Mouse (Mus musculus) embryonic facial prominence, embryonic 11.5 days (tissue): ENCODE data around the gene Olfr826. TPM values are rescaled to one million over a fixed set of nuclear protein-coding genes. Genes with fewer than 3 reads are reported as not detected.
A peak's percentile ranks its signal among the peaks of the same experiment; 100 is the strongest.

Experiments used
- ATAC-seq: fragments of 200-750 bp; cut with Nextera tagmentation; replicated peaks from 2 replicates; pipeline ENCODE4 v1.8.0; 2017; ENCODE audit warnings: low read depth; ENCODE audit not compliant: insufficient number of reproducible peaks, low FRiP score, low TSS enrichment
- DNase-seq: peaks from one replicate; pipeline ENCODE4 v3.0.0-alpha.2; 2015; ENCODE audit warnings: low spot score
- H3K27ac ChIP-seq: fragments of 300-500 bp; sonication (generic); replicated peaks from 2 replicates; pipeline ENCODE4 v1.5.1; 2014; ENCODE audit warnings: mild to moderate bottlenecking, low read depth, low read length, control low read depth
- H3K27me3 ChIP-seq: fragments of 300-500 bp; sonication (generic); 2 replicates; pipeline ENCODE4 v1.6.1; 2014; ENCODE audit warnings: mild to moderate bottlenecking, low read length, moderate library complexity, mixed read lengths; ENCODE audit not compliant: control insufficient read depth, insufficient read depth
- H3K36me3 ChIP-seq: fragments of 300-500 bp; sonication (generic); replicated peaks from 2 replicates; pipeline ENCODE4 v1.6.1; 2014; ENCODE audit warnings: low read depth, mild to moderate bottlenecking, low read length, moderate library complexity, mixed read lengths; ENCODE audit not compliant: control insufficient read depth, insufficient read depth
- H3K4me1 ChIP-seq: fragments of 300-500 bp; sonication (generic); 2 replicates; pipeline ENCODE4 v1.6.1; 2014; ENCODE audit warnings: low read length, mixed read lengths; ENCODE audit not compliant: control insufficient read depth, insufficient read depth
- H3K4me2 ChIP-seq: fragments of 300-500 bp; sonication (generic); 2 replicates; pipeline ENCODE4 v1.6.1; 2014; ENCODE audit warnings: low read depth, mild to moderate bottlenecking, control low read depth, low read length, moderate library complexity
- H3K4me3 ChIP-seq: fragments of 300-500 bp; sonication (generic); 2 replicates; pipeline ENCODE4 v1.5.1; 2014; ENCODE audit warnings: low read depth, low read length, control low read depth
- H3K9ac ChIP-seq: fragments of 300-500 bp; sonication (generic); replicated peaks from 2 replicates; pipeline ENCODE4 v1.6.1; 2014; ENCODE audit warnings: mild to moderate bottlenecking, control low read depth, low read length
- H3K9me3 ChIP-seq: fragments of 300-500 bp; sonication (generic); replicated peaks from 2 replicates; pipeline ENCODE4 v1.6.1; 2016; ENCODE audit warnings: mild to moderate bottlenecking, low read length, inconsistent platforms, mixed read lengths; ENCODE audit not compliant: control insufficient read depth
- WGBS: fragments of 180-500 bp; shearing (Covaris S2); extraction: QIAGEN DNeasy Blood & Tissue Kit; methylation state at CpG from one replicate; pipeline ENCODE4 v1.1.7; 2014; 5-methylcytosine and 5-hydroxymethylcytosine counted together
- polyA plus RNA-seq: library from polyadenylated mRNA; unstranded; fragments of >200 nt; fragmentation: Nextera tagmentation; extraction: Ambion mirVana; gene quantifications from 2 replicates; pipeline ENCODE4 v1.2.1, GENCODE M21; 2014

Olfr826 gene
- not detected in 2 replicates for polyA plus RNA-seq

DNA sequence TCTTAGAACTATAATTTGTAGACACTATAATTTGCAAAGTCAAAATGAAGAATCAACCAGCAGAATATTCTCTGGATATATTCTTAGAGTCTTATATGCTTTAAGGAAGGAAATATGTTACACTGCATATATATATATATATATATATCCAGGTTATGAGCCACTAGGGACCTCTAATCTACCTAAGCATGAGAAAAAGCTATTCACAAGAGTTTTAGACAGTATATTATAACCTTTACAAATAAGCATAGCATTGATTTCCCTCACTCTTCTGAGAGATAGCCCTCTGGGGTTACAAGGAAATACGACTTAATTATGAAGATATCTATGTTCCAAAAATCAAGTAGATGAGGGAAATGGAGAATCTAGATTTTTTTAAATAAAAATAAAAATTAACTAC, at the start of gene Olfr826:
TSS of gene Olfr826 (minus strand) at position 101 of the 400 bp plus-strand sequence.
- DNase-seq (no peak), ATAC-seq (no peak)
- 82% methylated on average over 1 of the region's 1 CpGs for WGBS
- no peak within 1 kb of the TSS for H3K27ac ChIP-seq
- H3K27me3 ChIP-seq: no peaks in the 10 kb centered on the region
- H3K4me3 ChIP-seq: no peak within 1 kb of the TSS
- H3K4me2 ChIP-seq: no peak within 1 kb of the TSS
- no peaks in the 10 kb centered on the region for H3K9me3 ChIP-seq
- no peak within 1 kb of the TSS for H3K9ac ChIP-seq
- no peaks in the 10 kb centered on the region for H3K36me3 ChIP-seq
- no peaks in the 10 kb centered on the region for H3K4me1 ChIP-seq

DNA sequence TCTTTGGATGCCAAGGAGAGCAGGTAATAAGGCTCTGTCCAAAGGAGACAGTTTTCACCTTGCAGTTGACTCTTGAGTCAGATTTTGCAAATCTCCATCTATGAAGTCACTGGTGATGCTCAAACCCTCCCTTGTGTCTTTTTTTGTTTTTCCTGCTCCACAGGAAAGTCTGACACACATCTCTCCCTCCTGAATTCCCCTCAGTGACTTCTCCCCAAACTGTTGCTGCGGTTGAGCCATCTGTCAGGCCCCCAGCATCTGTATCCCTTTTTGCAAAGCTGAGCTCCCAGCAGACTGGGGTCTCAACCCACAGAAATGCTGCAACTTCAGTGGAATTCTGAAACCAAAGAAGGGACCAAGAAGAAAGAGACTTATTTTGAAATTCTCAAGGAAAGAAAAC, 48.1 kb upstream of the Olfr826 start:
- H3K27ac ChIP-seq: no peak overlapping the region
- no peaks in the 10 kb centered on the region for H3K27me3 ChIP-seq
- no peak for ATAC-seq
- H3K4me2 ChIP-seq: no peak overlapping the region
- H3K9me3 ChIP-seq: no peaks in the 10 kb centered on the region
- no peak overlapping the region for H3K4me3 ChIP-seq
- 74% methylated on average over 1 of the region's 1 CpGs for WGBS
- no peaks in the 10 kb centered on the region for H3K36me3 ChIP-seq
- H3K4me1 ChIP-seq: no peaks in the 10 kb centered on the region
- H3K9ac ChIP-seq: no peak overlapping the region
- DNase-seq: no peak

DNA sequence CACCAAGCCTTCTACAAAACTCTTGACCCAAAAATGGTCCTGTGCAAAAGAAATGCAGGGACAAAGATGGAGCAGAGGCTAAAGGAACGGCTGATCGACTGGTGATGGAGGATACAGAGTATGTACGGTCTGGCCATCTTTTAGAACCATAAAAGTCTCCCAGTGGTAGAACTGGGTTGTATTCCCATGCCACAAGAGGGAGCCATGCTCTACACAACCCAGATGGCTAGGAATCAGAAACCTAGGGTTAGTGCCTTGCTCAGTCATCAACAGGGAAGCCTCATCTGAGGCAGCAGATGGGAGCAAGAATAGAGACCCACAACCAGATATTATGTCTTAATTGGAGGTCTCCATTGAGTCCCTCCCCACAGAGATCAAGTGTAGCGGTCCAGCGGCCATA, 45.6 kb upstream of the Olfr826 start:
- H3K27ac ChIP-seq: no peak overlapping the region
- H3K4me1 ChIP-seq: no peaks in the 10 kb centered on the region
- ATAC-seq: no peak
- H3K9ac ChIP-seq: no peak overlapping the region
- H3K36me3 ChIP-seq: no peaks in the 10 kb centered on the region
- 88% methylated on average over 5 of the region's 5 CpGs for WGBS
- no peak for DNase-seq
- no peak overlapping the region for H3K4me2 ChIP-seq
- H3K27me3 ChIP-seq: no peaks in the 10 kb centered on the region
- no peak overlapping the region for H3K4me3 ChIP-seq
- H3K9me3 ChIP-seq: no peaks in the 10 kb centered on the region

DNA sequence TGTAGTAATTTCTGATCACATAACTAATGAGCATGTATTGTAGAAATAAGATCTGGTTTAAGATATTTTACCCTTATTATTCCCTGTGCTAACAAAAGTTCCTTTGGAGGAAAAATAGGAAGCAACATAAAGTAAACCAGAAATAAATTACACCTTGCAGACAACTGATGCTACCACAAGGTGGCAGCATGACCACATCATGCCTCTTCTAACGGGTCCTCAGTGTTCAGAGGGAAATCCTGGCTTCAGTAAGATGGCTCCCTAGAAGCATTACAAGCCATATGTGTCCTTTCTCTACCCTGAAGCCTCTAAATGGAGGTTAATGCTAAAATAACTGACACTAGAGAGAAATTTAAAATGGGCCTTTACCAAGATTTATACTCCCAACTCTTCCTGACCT, 44.3 kb upstream of the Olfr826 start:
- no peaks in the 10 kb centered on the region for H3K36me3 ChIP-seq
- peak; percentile 82; the same call in 1 of the 2 replicates for ATAC-seq
- H3K9ac ChIP-seq: no peak overlapping the region
- no peaks in the 10 kb centered on the region for H3K27me3 ChIP-seq
- no peak overlapping the region for H3K27ac ChIP-seq
- no peaks in the 10 kb centered on the region for H3K4me1 ChIP-seq
- peak; percentile 71 for DNase-seq
- no peaks in the 10 kb centered on the region for H3K9me3 ChIP-seq
- no peak overlapping the region for H3K4me2 ChIP-seq
- H3K4me3 ChIP-seq: no peak overlapping the region
- 0% methylated on average over 1 of the region's 1 CpGs for WGBS

DNA sequence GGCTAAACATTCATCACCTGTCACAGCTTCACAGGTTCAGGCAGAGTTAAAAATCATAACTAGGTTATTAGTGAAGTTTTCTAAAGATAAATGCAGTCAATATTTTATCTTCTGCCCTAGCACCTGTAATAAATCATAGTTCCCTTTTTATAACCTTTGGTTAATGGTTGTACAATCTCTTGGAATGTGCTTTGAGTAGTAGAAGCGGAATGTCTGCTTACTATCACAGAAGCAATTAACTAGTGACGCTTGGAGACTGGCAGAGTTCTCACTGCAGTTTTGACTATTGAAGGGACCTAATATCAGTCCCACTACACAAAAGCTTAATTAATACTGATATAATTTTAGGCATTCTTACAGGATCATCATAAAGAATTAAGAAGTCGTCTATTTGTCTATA, 41.0 kb upstream of the Olfr826 start:
- no peak overlapping the region for H3K27ac ChIP-seq
- DNase-seq: no peak
- no peak for ATAC-seq
- WGBS: 81% methylated on average over 3 of the region's 3 CpGs
- no peaks in the 10 kb centered on the region for H3K27me3 ChIP-seq
- no peaks in the 10 kb centered on the region for H3K4me1 ChIP-seq
- H3K4me3 ChIP-seq: no peak overlapping the region
- no peaks in the 10 kb centered on the region for H3K9me3 ChIP-seq
- no peaks in the 10 kb centered on the region for H3K36me3 ChIP-seq
- H3K9ac ChIP-seq: no peak overlapping the region
- H3K4me2 ChIP-seq: no peak overlapping the region

DNA sequence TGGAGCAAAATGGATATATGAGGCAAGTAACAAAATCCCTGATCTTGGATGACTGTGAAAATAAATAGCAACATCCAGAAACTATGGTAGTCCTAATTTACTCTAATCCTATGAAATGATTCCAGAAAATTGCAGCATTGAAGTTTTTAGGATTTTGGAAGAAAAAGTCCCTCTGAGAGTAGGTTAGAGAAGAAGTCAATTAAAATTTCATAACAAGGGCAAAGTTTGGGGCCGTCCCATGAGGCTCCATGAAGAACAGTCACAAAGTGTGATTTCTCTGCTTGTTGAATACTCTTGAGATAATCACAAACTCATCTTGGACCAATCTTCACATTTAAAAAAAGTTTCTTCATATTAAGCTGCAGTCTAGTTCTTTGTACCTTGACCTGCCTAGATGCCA, 30.3 kb upstream of the Olfr826 start, which contains the start of gene Olfr827:
TSS of gene Olfr827 (minus strand) at position 101 of the 400 bp plus-strand sequence.
- Histone ChIP-seq H3K9me3 (no peaks in the 10 kb centered on the region), H3K27ac (no peak within 1 kb of the TSS), H3K36me3 (no peaks in the 10 kb centered on the region), H3K27me3 (no peaks in the 10 kb centered on the region), H3K4me3 (no peak within 1 kb of the TSS), H3K4me1 (no peaks in the 10 kb centered on the region), H3K4me2 (no peak within 1 kb of the TSS), H3K9ac (no peak within 1 kb of the TSS)
- 88% methylated on average over 1 of the region's 1 CpGs for WGBS
- ATAC-seq: no peak
- no peak for DNase-seq

DNA sequence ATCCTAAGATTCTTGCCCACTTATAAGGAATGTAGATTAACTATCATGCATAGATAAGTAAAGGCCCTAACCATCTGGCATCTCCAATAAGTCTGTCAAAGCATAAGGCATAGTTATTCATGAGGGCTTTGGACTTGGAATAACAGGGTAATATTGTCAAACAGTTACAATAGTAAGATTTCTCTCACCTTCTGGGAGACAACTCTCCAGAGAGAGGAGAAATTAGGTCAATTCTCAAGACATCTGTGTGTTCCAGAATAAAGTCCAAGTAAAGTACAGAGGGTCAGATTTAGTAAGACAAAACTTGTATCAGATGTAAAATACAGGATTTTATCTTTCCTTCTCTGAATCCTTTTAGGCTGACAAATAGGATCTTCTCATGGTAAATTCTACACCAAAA, 17.3 kb downstream of the Olfr826 start, which contains the start of gene Olfr825:
TSS of gene Olfr825 (minus strand) at position 101 of the 400 bp plus-strand sequence.
- DNase-seq: no peak
- no peaks in the 10 kb centered on the region for H3K9me3 ChIP-seq
- H3K27ac ChIP-seq: no peak within 1 kb of the TSS
- no peaks in the 10 kb centered on the region for H3K4me1 ChIP-seq
- H3K36me3 ChIP-seq: no peaks in the 10 kb centered on the region
- H3K27me3 ChIP-seq: no peaks in the 10 kb centered on the region
- no peak for ATAC-seq
- H3K4me2 ChIP-seq: no peak within 1 kb of the TSS
- no peak within 1 kb of the TSS for H3K9ac ChIP-seq
- H3K4me3 ChIP-seq: no peak within 1 kb of the TSS

DNA sequence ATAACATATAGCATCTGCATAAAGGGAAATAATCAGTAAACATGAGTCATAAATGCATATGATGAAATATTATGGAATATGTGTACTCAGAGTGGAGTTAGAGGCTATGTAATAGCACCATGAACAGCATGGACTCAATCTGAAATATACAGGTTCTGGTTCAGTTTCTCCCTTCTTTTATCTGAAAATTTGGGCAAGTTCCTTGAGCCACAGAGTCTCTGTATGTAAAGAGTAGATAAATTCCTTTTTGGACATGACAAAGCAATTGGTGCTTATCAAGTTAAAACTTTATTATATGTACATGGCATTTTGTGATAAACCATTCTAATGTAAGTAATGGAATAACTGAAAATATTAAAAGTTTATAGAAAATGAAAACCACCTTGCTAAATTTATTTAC, 18.8 kb downstream of the Olfr826 start:
- no peak for ATAC-seq
- Histone ChIP-seq H3K27me3 (no peaks in the 10 kb centered on the region), H3K4me2 (no peak overlapping the region), H3K4me3 (no peak overlapping the region), H3K27ac (no peak overlapping the region), H3K9me3 (no peaks in the 10 kb centered on the region), H3K4me1 (no peaks in the 10 kb centered on the region), H3K9ac (no peak overlapping the region), H3K36me3 (no peaks in the 10 kb centered on the region)
- DNase-seq: no peak
